22 mouse cellular contexts compared by ENCODE assay signal in genomic region chr12:4392074-4392473, GRCm38 (mm10).
DNase-seq lines count a peak whose midpoint lies in the region; ATAC-seq and TF ChIP-seq lines count a peak whose summit lies in the region.
"Had no signal": no experiment of that assay in that cellular context is flagged by ENCODE, and none has a peak within 500 bp of the region (broad histone marks: within the 10 kb centered on the region; RNA-seq: fewer than 3 reads in every experiment).

No protein-coding gene starts in this region.

- no peaks in the 10 kb centered on the region for H3K9me3 ChIP-seq in heart, embryonic 12.5 days (replicated peaks)
- no peaks in the 10 kb centered on the region for H3K9me3 ChIP-seq in hindbrain, embryonic 13.5 days
- H3K9me3 ChIP-seq: embryonic facial prominence, embryonic 10.5 days; forebrain, embryonic 13.5 days; G1E; limb, embryonic 12.5 days; liver, embryonic 15.5 days; megakaryocyte, embryonic 14.5 days; midbrain, embryonic 15.5 days had no signal

- 37% methylated on average over 3 of the region's 3 CpGs for WGBS in heart, adult 2 months
- 27% methylated on average over 3 of the region's 3 CpGs for WGBS in heart, embryonic 12.5 days
- 76% methylated on average over 3 of the region's 3 CpGs for WGBS in hindbrain, embryonic 13.5 days

- peaks cover 8% of the 10 kb centered on the region for H3K4me1 ChIP-seq in heart, adult 2 months (ENCODE audit: control insufficient read depth, insufficient read depth, low read length)
- H3K4me1 ChIP-seq in heart, embryonic 12.5 days (replicated peaks), result peaks cover 10% of the 10 kb centered on the region
- H3K4me1 ChIP-seq in hindbrain, embryonic 13.5 days (replicated peaks), result peaks cover 6% of the 10 kb centered on the region
- H3K4me1 ChIP-seq: forebrain, embryonic 13.5 days; liver, embryonic 15.5 days; midbrain, embryonic 15.5 days had no signal

- H3K9ac ChIP-seq in heart, adult 2 months (ENCODE audit: low read depth, low read length), result no peak overlapping the region
- no peak overlapping the region for H3K9ac ChIP-seq in heart, embryonic 12.5 days
- no peak overlapping the region for H3K9ac ChIP-seq in hindbrain, embryonic 13.5 days
- H3K9ac ChIP-seq: forebrain, embryonic 13.5 days; limb, embryonic 12.5 days; liver, embryonic 15.5 days; midbrain, embryonic 15.5 days had no signal

- ATAC-seq in heart, embryonic 12.5 days (ENCODE audit: insufficient number of reproducible peaks, low FRiP score), result peak; percentile 36; the same call in 1 of the 2 replicates
- ATAC-seq in hindbrain, embryonic 13.5 days (ENCODE audit: low FRiP score), result no peak
- ATAC-seq: forebrain, embryonic 13.5 days; hindbrain, postnatal 0 days; midbrain, embryonic 15.5 days had no signal

- TF ChIP-seq CTCF in heart, adult 2 months (IDR thresholded peaks at IDR 0.05), result no peak
- TF ChIP-seq CTCF in layer of hippocampus, adult 2 months (conservative IDR thresholded peaks at IDR 0.05), result no peak

- H3K4me3 ChIP-seq in heart, adult 2 months, result no peak overlapping the region
- H3K4me3 ChIP-seq in heart, embryonic 12.5 days, result no peak overlapping the region
- no peak overlapping the region for H3K4me3 ChIP-seq in layer of hippocampus, adult 2 months
- H3K4me3 ChIP-seq in hindbrain, embryonic 13.5 days, result no peak overlapping the region
- H3K4me3 ChIP-seq: embryonic facial prominence, embryonic 10.5 days; forebrain, embryonic 13.5 days; limb, embryonic 12.5 days; liver, embryonic 15.5 days; midbrain, embryonic 15.5 days had no signal

- no peaks in the 10 kb centered on the region; the same call in 1 of the 2 replicates for H3K27me3 ChIP-seq in heart, adult 2 months (ENCODE audit: control insufficient read depth, insufficient read depth, low read length)
- no peaks in the 10 kb centered on the region for H3K27me3 ChIP-seq in heart, embryonic 12.5 days (replicated peaks)
- H3K27me3 ChIP-seq in hindbrain, embryonic 13.5 days, result no peaks in the 10 kb centered on the region
- H3K27me3 ChIP-seq: forebrain, embryonic 13.5 days; limb, embryonic 12.5 days; liver, embryonic 15.5 days; megakaryocyte, embryonic 14.5 days; midbrain, embryonic 15.5 days had no signal

- peak overlapping the region; percentile 64 for H3K27ac ChIP-seq in heart, adult 2 months
- no peak overlapping the region for H3K27ac ChIP-seq in heart, embryonic 12.5 days (ENCODE audit: poor library complexity, severe bottlenecking)
- no peak overlapping the region for H3K27ac ChIP-seq in layer of hippocampus, adult 2 months
- H3K27ac ChIP-seq in hindbrain, embryonic 13.5 days, result no peak overlapping the region
- H3K27ac ChIP-seq: embryonic facial prominence, embryonic 10.5 days; forebrain, embryonic 13.5 days; hindbrain, postnatal 0 days; limb, embryonic 12.5 days; liver, embryonic 15.5 days; midbrain, embryonic 15.5 days had no signal

- H3K4me2 ChIP-seq in heart, embryonic 12.5 days, result no peak overlapping the region
- H3K4me2 ChIP-seq in hindbrain, embryonic 13.5 days, result no peak overlapping the region
- H3K4me2 ChIP-seq: forebrain, embryonic 13.5 days; limb, embryonic 12.5 days; liver, embryonic 15.5 days; midbrain, embryonic 15.5 days had no signal

- peak; percentile 82 for TF ChIP-seq EP300 in heart, adult 2 months (IDR thresholded peaks at IDR 0.05; ENCODE audit: insufficient read depth, low read depth, low read length)

- peaks cover 3% of the 10 kb centered on the region; the same call in 1 of the 2 replicates for H3K36me3 ChIP-seq in heart, adult 2 months (ENCODE audit: control insufficient read depth, insufficient read depth, low read length)
- no peaks in the 10 kb centered on the region for H3K36me3 ChIP-seq in heart, embryonic 12.5 days
- H3K36me3 ChIP-seq in hindbrain, embryonic 13.5 days, result no peaks in the 10 kb centered on the region
- H3K36me3 ChIP-seq: embryonic facial prominence, embryonic 10.5 days; G1E; limb, embryonic 12.5 days; liver, embryonic 15.5 days; midbrain, embryonic 15.5 days had no signal

- 0 out of 2 replicates have a peak, but pooled peaks cover 2% of the 10 kb centered on the region for H3K79me2 ChIP-seq in heart, adult 2 months (replicated peaks; ENCODE audit: control insufficient read depth, insufficient read depth, low read length)

- DNase-seq in heart, adult 2 months, result peak; percentile 33 to 67
- DNase-seq in heart, postnatal 36 days, result no peak
- DNase-seq in adrenal gland, adult 8-10 months, result peak; percentile 70
- DNase-seq in heart, postnatal 4 days, result peak; percentile 46
- DNase-seq in cerebellum, postnatal 25 days, result no peak
- DNase-seq in layer of hippocampus, adult 2 months (ENCODE audit: low spot score in 2 of 2), result no peak
- DNase-seq: cerebellum, postnatal 36 days; gastrocnemius, postnatal 36 days; kidney, adult 18-20 months; kidney, postnatal 14 days; layer of hippocampus, adult 9-11 months; lung, postnatal 10 days had no signal

- intact Hi-C loops in heart, adult 2 months (cut with DNase I), result no loop called here
- intact Hi-C loops in heart, postnatal 36 days (cut with DNase I), result no loop called here

- no peak for TF ChIP-seq POLR2A in heart, adult 2 months (IDR thresholded peaks at IDR 0.05; ENCODE audit: insufficient read depth, low read depth, low read length)

Comparison
In these comparisons a context has a peak if more than half of its experiments do, and no peak if none do; other contexts are left out.
1. DNase-seq: peak in heart, adult 2 months (2 of 2), adrenal gland, adult 8-10 months (single experiment) and heart, postnatal 4 days (single experiment); none in heart, postnatal 36 days (0 of 2), cerebellum, postnatal 25 days (0 of 2) and layer of hippocampus, adult 2 months (0 of 2).